In the genomic region with DNA sequence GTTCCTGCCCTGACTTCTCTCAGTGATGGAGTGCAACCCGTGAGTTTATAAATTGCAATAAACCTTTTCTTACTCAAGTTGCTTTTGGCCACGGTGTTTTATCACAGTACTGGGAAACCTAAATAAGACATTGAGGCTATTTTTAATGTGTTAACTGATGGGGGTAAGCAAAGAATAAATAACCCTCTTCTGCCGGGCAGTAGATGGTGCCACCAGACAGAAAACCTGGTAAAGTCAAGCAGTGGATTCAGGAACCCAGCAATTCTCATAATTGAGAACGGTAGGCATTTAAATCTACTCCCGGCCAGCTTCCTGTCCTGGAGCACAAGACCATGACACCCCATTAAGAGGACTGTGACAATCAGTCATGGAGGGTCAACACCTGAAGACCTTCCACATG, we compare ENCODE assay signal across 29 mouse cellular contexts.
DNase-seq lines count a peak whose midpoint lies in the region; ATAC-seq and TF ChIP-seq lines count a peak whose summit lies in the region.
"Had no signal": no experiment of that assay in that cellular context is flagged by ENCODE, and none has a peak within 500 bp of the region (broad histone marks: within the 10 kb centered on the region; RNA-seq: fewer than 3 reads in every experiment).

No protein-coding gene starts in this region.

- dilution Hi-C loops in CH12.LX (cut with MboI; ENCODE audit: extremely low pct_ligation_motif_present, extremely low pct_unique_long_range_greater_than_20kb, low sequenced_read_pairs) = no loop called here

- ATAC-seq in kidney, postnatal 0 days (replicated peaks; ENCODE audit: low FRiP score, low read depth) = no peak
- ATAC-seq in megakaryocyte-erythroid progenitor cell, adult 5-6 weeks (replicated peaks; ENCODE audit: low FRiP score, low TSS enrichment, poor library complexity, severe bottlenecking) = no peak
- ATAC-seq: activated CD4-positive, CD25-positive, alpha-beta regulatory T cell, adult 4 months; forebrain, embryonic 15.5 days; hindbrain, postnatal 0 days; inflammation-experienced regulatory T-cells, adult 6 months; intestine, embryonic 16.5 days had no signal

- intact Hi-C loops in gastrocnemius, adult 2 months (cut with DNase I) = no loop called here

- no peaks in the 10 kb centered on the region for H3K79me2 ChIP-seq in CH12.LX (replicated peaks; ENCODE audit: control insufficient read depth, extremely low read depth, insufficient read depth, poor library complexity, severe bottlenecking)

- H3K4me1 ChIP-seq in kidney, postnatal 0 days (replicated peaks; ENCODE audit: insufficient read depth, low read length) = no peaks in the 10 kb centered on the region
- H3K4me1 ChIP-seq in CH12.LX (ENCODE audit: control insufficient read depth in 1 of 2, insufficient read depth in 2 of 2) = no peaks in the 10 kb centered on the region
- H3K4me1 ChIP-seq: embryonic facial prominence, embryonic 10.5 days; embryonic facial prominence, embryonic 13.5 days; forebrain, embryonic 12.5 days; forebrain, embryonic 15.5 days; hindbrain, embryonic 10.5 days had no signal

- no peaks in the 10 kb centered on the region for H3K9me3 ChIP-seq in kidney, postnatal 0 days (replicated peaks; ENCODE audit: low read length)
- H3K9me3 ChIP-seq in CH12.LX (replicated peaks; ENCODE audit: low read length) = no peaks in the 10 kb centered on the region
- H3K9me3 ChIP-seq: embryonic facial prominence, embryonic 10.5 days; embryonic facial prominence, embryonic 13.5 days; forebrain, embryonic 12.5 days; forebrain, embryonic 15.5 days had no signal

- DNase-seq in gastrocnemius, adult 2 months = no peak
- no peak for DNase-seq in gastrocnemius, postnatal 4 days (ENCODE audit: low spot score in 2 of 2)
- DNase-seq in kidney, postnatal 0 days (ENCODE audit: low spot score) = no peak
- no peak for DNase-seq in kidney, postnatal 14 days
- DNase-seq in CH12.LX (ENCODE audit: extremely low read depth) = no peak
- DNase-seq in brain, adult 2 months (ENCODE audit: low read depth, low spot score) = peak; percentile 21
- DNase-seq: adrenal gland, adult 8-10 months; adrenal gland, postnatal 25 days; B cell, adult 2 months; cerebellum, adult 18-20 months; cerebellum, adult 9-10 months; cerebellum, postnatal 36 days; embryo, embryonic 11 days; gastrocnemius, postnatal 10 days; gastrocnemius, postnatal 36 days; heart, postnatal 36 days had no signal

- H3K9ac ChIP-seq in kidney, postnatal 0 days (ENCODE audit: low read depth, low read length) = no peak overlapping the region
- H3K9ac ChIP-seq in CH12.LX (ENCODE audit: insufficient read depth, low read depth) = no peak overlapping the region
- H3K9ac ChIP-seq: embryonic facial prominence, embryonic 13.5 days; forebrain, embryonic 12.5 days; forebrain, embryonic 15.5 days; heart, embryonic 13.5 days; hindbrain, embryonic 14.5 days had no signal

- no peak overlapping the region for H3K4me3 ChIP-seq in gastrocnemius, adult 2 months
- no peak overlapping the region for H3K4me3 ChIP-seq in kidney, postnatal 0 days (replicated peaks; ENCODE audit: low read depth, low read length)
- H3K4me3 ChIP-seq in CH12.LX (replicated peaks in 1 of 3; ENCODE audit: low read depth in 2 of 3, low read length in 2 of 3, poor library complexity in 1 of 3) = no peak overlapping the region
- H3K4me3 ChIP-seq: embryonic facial prominence, embryonic 10.5 days; embryonic facial prominence, embryonic 13.5 days; erythroblast, embryonic 14.5 days; forebrain, embryonic 12.5 days; forebrain, embryonic 15.5 days; heart, embryonic 13.5 days; hindbrain, embryonic 10.5 days had no signal

- no peak overlapping the region for H3K4me2 ChIP-seq in kidney, postnatal 0 days (ENCODE audit: low read length)
- H3K4me2 ChIP-seq in CH12.LX (ENCODE audit: insufficient read depth, low read depth, poor library complexity, severe bottlenecking) = no peak overlapping the region
- H3K4me2 ChIP-seq: embryonic facial prominence, embryonic 13.5 days; forebrain, embryonic 12.5 days; forebrain, embryonic 15.5 days; heart, embryonic 13.5 days; hindbrain, embryonic 14.5 days had no signal

- in situ Hi-C loops in CH12.LX (cut with MboI; ENCODE audit: low pct_ligation_motif_present, low pct_unique_long_range_greater_than_20kb, low sequenced_read_pairs) = no loop called here

- no peaks in the 10 kb centered on the region for H3K36me3 ChIP-seq in kidney, postnatal 0 days (ENCODE audit: insufficient read depth, low read length)
- no peaks in the 10 kb centered on the region for H3K36me3 ChIP-seq in CH12.LX (replicated peaks in 1 of 2; ENCODE audit: control insufficient read depth in 1 of 2, insufficient read depth in 1 of 2, low read length in 1 of 2)
- H3K36me3 ChIP-seq: embryonic facial prominence, embryonic 10.5 days; embryonic facial prominence, embryonic 13.5 days; forebrain, embryonic 12.5 days; forebrain, embryonic 15.5 days; heart, embryonic 13.5 days; hindbrain, embryonic 10.5 days had no signal

- H3K27me3 ChIP-seq in kidney, postnatal 0 days (ENCODE audit: insufficient read depth, low read length) = no peaks in the 10 kb centered on the region
- H3K27me3 ChIP-seq in CH12.LX (replicated peaks) = no peaks in the 10 kb centered on the region
- H3K27me3 ChIP-seq: embryonic facial prominence, embryonic 13.5 days; forebrain, embryonic 12.5 days; forebrain, embryonic 15.5 days; heart, embryonic 13.5 days had no signal

- peak; percentile 5; the same call in 1 of the 2 replicates for TF ChIP-seq RAD21 in CH12.LX (IDR thresholded peaks at IDR 0.05; ENCODE audit: low read depth, low read length)

- no peak for TF ChIP-seq POLR2A in CH12.LX (IDR thresholded peaks at IDR 0.05; ENCODE audit: low read depth, low read length)

- peak; percentile 21; the same call in 1 of the 2 replicates for TF ChIP-seq CTCF in gastrocnemius, adult 2 months (IDR thresholded peaks at IDR 0.05)
- peak; percentile 16; the same call in 1 of the 2 replicates for TF ChIP-seq CTCF in kidney, postnatal 0 days (IDR thresholded peaks at IDR 0.05; ENCODE audit: low read depth)
- no peak for TF ChIP-seq CTCF in CH12.LX (conservative IDR thresholded peaks at IDR 0.05 in 1 of 2, IDR thresholded peaks at IDR 0.05 in 1 of 2; ENCODE audit: low read depth in 2 of 2, low read length in 2 of 2)

- H3K27ac ChIP-seq in gastrocnemius, adult 2 months = no peak overlapping the region
- no peak overlapping the region for H3K27ac ChIP-seq in kidney, postnatal 0 days
- H3K27ac ChIP-seq in CH12.LX (ENCODE audit: insufficient read depth, low read depth) = no peak overlapping the region
- H3K27ac ChIP-seq: embryonic facial prominence, embryonic 10.5 days; embryonic facial prominence, embryonic 13.5 days; forebrain, embryonic 12.5 days; forebrain, embryonic 15.5 days; heart, embryonic 13.5 days; hindbrain, embryonic 10.5 days; hindbrain, embryonic 14.5 days; hindbrain, postnatal 0 days had no signal

- WGBS in kidney, postnatal 0 days = 68% methylated on average over 5 of the region's 5 CpGs

- no peak for TF ChIP-seq EP300 in CH12.LX (IDR thresholded peaks at IDR 0.05; ENCODE audit: low read length)

TF ChIP-seq in CH12.LX, 34 proteins besides CTCF, POLR2A, EP300 and RAD21:
- no peak for TF ChIP-seq RCOR1 (conservative IDR thresholded peaks at IDR 0.05; ENCODE audit: low read depth, low read length)
- no peak for TF ChIP-seq NRF1 (IDR thresholded peaks at IDR 0.05; ENCODE audit: low read depth, low read length)
- no peak for TF ChIP-seq MEF2A (IDR thresholded peaks at IDR 0.05; ENCODE audit: borderline replicate concordance, low read depth, low read length)
- no peak for TF ChIP-seq E2F4 (IDR thresholded peaks at IDR 0.05; ENCODE audit: insufficient replicate concordance, low read depth, low read length)
- no peak for TF ChIP-seq ZNF384 (IDR thresholded peaks at IDR 0.05; ENCODE audit: low read depth, low read length)
- no peak for TF ChIP-seq TCF12 (IDR thresholded peaks at IDR 0.05; ENCODE audit: low read depth, low read length)
- TF ChIP-seq MXI1 (IDR thresholded peaks at IDR 0.05; ENCODE audit: low read depth, low read length) = no peak
- no peak for TF ChIP-seq JUN (IDR thresholded peaks at IDR 0.05; ENCODE audit: insufficient read depth, low read depth, low read length)
- no peak for TF ChIP-seq ETS1 (conservative IDR thresholded peaks at IDR 0.05; ENCODE audit: low read depth, low read length)
- TF ChIP-seq KAT2A (IDR thresholded peaks at IDR 0.05; ENCODE audit: insufficient replicate concordance, low read length) = no peak
- no peak for TF ChIP-seq CHD2 (IDR thresholded peaks at IDR 0.05; ENCODE audit: low read length)
- TF ChIP-seq BHLHE40 (IDR thresholded peaks at IDR 0.05; ENCODE audit: low read depth, low read length) = no peak
- no peak for TF ChIP-seq MYC (IDR thresholded peaks at IDR 0.05; ENCODE audit: low read depth, low read length)
- no peak for TF ChIP-seq MAX (IDR thresholded peaks at IDR 0.05; ENCODE audit: low read length)
- no peak for TF ChIP-seq ZMIZ1 (IDR thresholded peaks at IDR 0.05; ENCODE audit: low read depth, low read length)
TF ChIP-seq in CH12.LX: peak in this region for 0.

Comparison
In these comparisons a context has a peak if more than half of its experiments do, and no peak if none do; other contexts are left out.
1. CTCF ChIP-seq: peak in gastrocnemius, adult 2 months (single experiment) and kidney, postnatal 0 days (single experiment); none in CH12.LX (0 of 2).